Mouse (Mus musculus) hindbrain, embryonic 16.5 days (tissue): ENCODE results near the gene Zfp422. TPM values are rescaled to one million over a fixed set of nuclear protein-coding genes. Genes with fewer than 3 reads are reported as not detected.

Experiments
- ATAC-seq: fragments of 200-750 bp; cut with Nextera tagmentation; 2 replicates; pipeline ENCODE4 v1.8.0; 2017; ENCODE audit warnings: moderate TSS enrichment, moderate library complexity
- H3K27ac ChIP-seq: fragments of 300-500 bp; sonication (generic); 2 replicates; pipeline ENCODE4 v1.5.1; 2014; ENCODE audit warnings: low read depth, mild to moderate bottlenecking, control low read depth, low read length, moderate library complexity
- H3K27me3 ChIP-seq: fragments of 300-500 bp; sonication (generic); replicated peaks from 2 replicates; pipeline ENCODE4 v1.6.1; 2014; ENCODE audit warnings: low read length; ENCODE audit not compliant: control insufficient read depth, insufficient read depth
- H3K36me3 ChIP-seq: fragments of 300-500 bp; sonication (generic); 2 replicates; pipeline ENCODE4 v1.6.1; 2014; ENCODE audit warnings: mild to moderate bottlenecking, low read length, moderate library complexity, mixed read lengths; ENCODE audit not compliant: control insufficient read depth, insufficient read depth
- H3K4me1 ChIP-seq: fragments of 300-500 bp; sonication (generic); 2 replicates; pipeline ENCODE4 v1.6.1; 2014; ENCODE audit warnings: low read depth, low read length; ENCODE audit not compliant: control insufficient read depth, insufficient read depth
- H3K4me2 ChIP-seq: fragments of 300-500 bp; sonication (generic); 2 replicates; pipeline ENCODE4 v1.6.1; 2014; ENCODE audit warnings: mild to moderate bottlenecking, low read length, control low read depth, moderate library complexity
- H3K4me3 ChIP-seq: fragments of 300-500 bp; sonication (generic); 2 replicates; pipeline ENCODE4 v1.5.1; 2014; ENCODE audit warnings: mild to moderate bottlenecking, low read length, control low read depth, moderate library complexity
- H3K9ac ChIP-seq: fragments of 300-500 bp; sonication (generic); 2 replicates; pipeline ENCODE4 v1.6.1; 2014; ENCODE audit warnings: low read depth, mild to moderate bottlenecking, control low read depth, low read length, moderate library complexity
- H3K9me3 ChIP-seq: fragments of 300-500 bp; sonication (generic); 2 replicates; pipeline ENCODE4 v1.6.1; 2014; ENCODE audit warnings: mild to moderate bottlenecking, low read length, moderate library complexity; ENCODE audit not compliant: control insufficient read depth
- WGBS: fragments of 180-500 bp; shearing (Covaris S2); extraction: QIAGEN DNeasy Blood & Tissue Kit; methylation state at CpG from one replicate; pipeline ENCODE4 v1.1.7; 2014; 5-methylcytosine and 5-hydroxymethylcytosine counted together
- polyA plus RNA-seq: library from polyadenylated mRNA; unstranded; fragments of >200 nt; fragmentation: Nextera tagmentation; extraction: Ambion mirVana; gene quantifications from 2 replicates; pipeline ENCODE4 v1.2.1, GENCODE M21; 2015

Zfp422 gene
- polyA plus RNA-seq, 1 experiment from 2014 or later, result 120 TPM

- Histone ChIP-seq H3K4me2 (peak overlapping the region; percentile 23), H3K4me1 (peaks cover 33% of the 10 kb centered on the region), H3K27me3 (no peaks in the 10 kb centered on the region), H3K9me3 (no peaks in the 10 kb centered on the region), H3K36me3 (no peaks in the 10 kb centered on the region), H3K9ac (peak overlapping the region; percentile 35), H3K27ac (peak overlapping the region; percentile 59), H3K4me3 (no peak overlapping the region)
- WGBS, result 9% methylated on average over 6 of the region's 6 CpGs
- ATAC-seq, result 0 out of 2 replicates have a peak, but pooled peaks have one; percentile 12
Measured at GRCm38 (mm10) chr6:116670144-116670543, 41.3 kb upstream of the Zfp422 start.

- H3K4me2 ChIP-seq, result no peak overlapping the region
- H3K9me3 ChIP-seq, result no peaks in the 10 kb centered on the region
- H3K36me3 ChIP-seq, result no peaks in the 10 kb centered on the region
- no peak overlapping the region for H3K4me3 ChIP-seq
- H3K4me1 ChIP-seq, result peaks cover 27% of the 10 kb centered on the region
- no peaks in the 10 kb centered on the region for H3K27me3 ChIP-seq
- ATAC-seq, result no peak
- H3K27ac ChIP-seq, result no peak overlapping the region
- no peak overlapping the region for H3K9ac ChIP-seq
- WGBS, result 41% methylated on average over 11 of the region's 11 CpGs
Measured at GRCm38 (mm10) chr6:116668682-116669470, 40.1 kb upstream of the Zfp422 start.

- no peak overlapping the region for H3K4me2 ChIP-seq
- H3K9ac ChIP-seq, result no peak overlapping the region
- no peaks in the 10 kb centered on the region for H3K9me3 ChIP-seq
- H3K4me1 ChIP-seq, result peaks cover 17% of the 10 kb centered on the region
- H3K27me3 ChIP-seq, result no peaks in the 10 kb centered on the region
- WGBS, result 51% methylated on average over 3 of the region's 3 CpGs
- H3K27ac ChIP-seq, result no peak overlapping the region
- no peaks in the 10 kb centered on the region for H3K36me3 ChIP-seq
- ATAC-seq, result no peak
- no peak overlapping the region for H3K4me3 ChIP-seq
Measured at GRCm38 (mm10) chr6:116667382-116667781, 38.6 kb upstream of the Zfp422 start.

GRCm38 (mm10) chr6:116666892-116667291 is 38.1 kb upstream of the Zfp422 start:
- Histone ChIP-seq H3K36me3 (no peaks in the 10 kb centered on the region), H3K27ac (no peak overlapping the region), H3K9ac (no peak overlapping the region), H3K4me2 (no peak overlapping the region), H3K27me3 (no peaks in the 10 kb centered on the region), H3K9me3 (no peaks in the 10 kb centered on the region), H3K4me3 (no peak overlapping the region), H3K4me1 (peaks cover 15% of the 10 kb centered on the region)
- WGBS, result 20% methylated on average over 3 of the region's 3 CpGs
- ATAC-seq, result no peak

GRCm38 (mm10) chr6:116666085-116666750 is 37.4 kb upstream of the Zfp422 start:
- Histone ChIP-seq H3K4me3 (no peak overlapping the region), H3K4me1 (peaks cover 12% of the 10 kb centered on the region), H3K27me3 (no peaks in the 10 kb centered on the region), H3K9me3 (no peaks in the 10 kb centered on the region), H3K4me2 (no peak overlapping the region), H3K9ac (no peak overlapping the region), H3K27ac (no peak overlapping the region), H3K36me3 (no peaks in the 10 kb centered on the region)
- 55% methylated on average over 12 of the region's 12 CpGs for WGBS
- ATAC-seq, result no peak

GRCm38 (mm10) chr6:116664830-116665229 is 36.0 kb upstream of the Zfp422 start:
- Histone ChIP-seq H3K4me1 (peaks cover under 1% of the 10 kb centered on the region; the same call in 1 of the 2 replicates), H3K9ac (no peak overlapping the region), H3K9me3 (no peaks in the 10 kb centered on the region), H3K4me2 (no peak overlapping the region), H3K27ac (no peak overlapping the region), H3K4me3 (no peak overlapping the region), H3K36me3 (no peaks in the 10 kb centered on the region), H3K27me3 (no peaks in the 10 kb centered on the region)
- WGBS, result 72% methylated on average over 3 of the region's 3 CpGs
- ATAC-seq, result no peak

GRCm38 (mm10) chr6:116664031-116664430 is 35.2 kb upstream of the Zfp422 start:
- no peak overlapping the region for H3K9ac ChIP-seq
- H3K27me3 ChIP-seq, result no peaks in the 10 kb centered on the region
- WGBS, result 71% methylated on average over 6 of the region's 6 CpGs
- no peak overlapping the region for H3K27ac ChIP-seq
- H3K4me1 ChIP-seq, result no peaks in the 10 kb centered on the region; the same call in 1 of the 2 replicates
- no peak overlapping the region for H3K4me3 ChIP-seq
- H3K4me2 ChIP-seq, result no peak overlapping the region
- no peaks in the 10 kb centered on the region for H3K9me3 ChIP-seq
- ATAC-seq, result no peak
- no peaks in the 10 kb centered on the region for H3K36me3 ChIP-seq

- Histone ChIP-seq H3K4me1 (no peaks in the 10 kb centered on the region; the same call in 1 of the 2 replicates), H3K27ac (no peak overlapping the region), H3K4me3 (no peak overlapping the region), H3K9ac (no peak overlapping the region), H3K27me3 (no peaks in the 10 kb centered on the region), H3K36me3 (no peaks in the 10 kb centered on the region), H3K9me3 (no peaks in the 10 kb centered on the region), H3K4me2 (no peak overlapping the region)
- 94% methylated on average over 2 of the region's 2 CpGs for WGBS
- ATAC-seq, result no peak
Measured at GRCm38 (mm10) chr6:116663364-116663763, 34.6 kb upstream of the Zfp422 start.

- Histone ChIP-seq H3K4me1 (peaks cover 3% of the 10 kb centered on the region), H3K36me3 (no peaks in the 10 kb centered on the region), H3K4me3 (no peak overlapping the region), H3K9me3 (no peaks in the 10 kb centered on the region), H3K27me3 (no peaks in the 10 kb centered on the region), H3K27ac (no peak overlapping the region), H3K4me2 (no peak overlapping the region), H3K9ac (no peak overlapping the region)
- peak; percentile 91 for ATAC-seq
- 57% methylated on average over 9 of the region's 9 CpGs for WGBS
Measured at GRCm38 (mm10) chr6:116653684-116654454, 25.1 kb upstream of the Zfp422 start.
